Mouse (Mus musculus): Measurements from ENCODE around the gene Ajuba. TPM values are rescaled to one million over a fixed set of nuclear protein-coding genes. Genes with fewer than 3 reads are reported as not detected.
A peak's percentile ranks its signal among the peaks of the same experiment; 100 is the strongest.

The Ajuba gene
- polyA plus RNA-seq, 1 experiment from 2014 or later, result 9.8 TPM

DNA sequence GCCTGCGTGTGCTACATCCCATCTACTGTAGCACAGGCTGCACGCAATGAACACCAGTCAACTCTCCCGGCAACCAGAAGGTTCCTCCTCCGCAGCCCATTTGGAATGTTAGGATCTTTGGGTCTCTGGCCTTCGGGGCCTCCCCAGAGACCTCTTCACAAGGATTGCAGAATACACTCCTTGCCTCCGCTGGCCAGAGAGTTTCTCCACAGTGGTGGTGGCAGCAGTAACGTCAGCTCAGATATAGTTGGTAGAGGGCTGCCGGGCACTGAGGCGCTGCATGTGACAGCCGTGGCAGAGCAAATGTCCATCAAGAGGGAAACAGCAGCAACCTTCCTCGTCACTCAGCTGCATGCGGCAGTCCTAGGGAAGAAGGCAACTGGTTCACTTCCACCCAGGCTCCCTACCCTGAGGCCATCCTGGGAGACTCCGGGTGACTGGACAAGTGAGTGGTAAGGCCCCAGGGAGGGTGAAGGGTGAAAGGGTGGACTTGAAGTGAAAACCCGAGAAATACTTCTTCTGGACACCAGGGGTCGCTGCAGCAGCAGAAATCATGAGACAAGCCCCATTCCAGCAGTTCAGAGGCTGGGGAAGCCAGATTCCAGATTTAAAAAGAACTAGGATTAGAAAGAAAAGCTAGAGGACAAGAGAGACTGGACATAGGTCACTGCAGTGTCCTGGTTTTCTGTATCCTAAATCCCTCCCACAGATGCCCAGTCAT is 8.5 kb downstream of the Ajuba start:
- WGBS, result 77% methylated on average over 15 of the region's 15 CpGs
- Histone ChIP-seq H3K27ac (no peak overlapping the region), H3K4me3 (no peak overlapping the region), H3K27me3 (peaks cover 9% of the 10 kb centered on the region), H3K9ac (no peak overlapping the region), H3K4me1 (replicated peaks) (peaks cover 30% of the 10 kb centered on the region), H3K9me3 (no peaks in the 10 kb centered on the region), H3K4me2 (no peak overlapping the region), H3K36me3 (peaks cover 5% of the 10 kb centered on the region; the same call in 1 of the 2 replicates)
- no peak; the same call in 1 of the 2 replicates for ATAC-seq (ENCODE audit: low FRiP score)

- no peaks in the 10 kb centered on the region for H3K9me3 ChIP-seq
- H3K4me2 ChIP-seq, result no peak overlapping the region
- H3K4me3 ChIP-seq, result no peak overlapping the region
- no peaks in the 10 kb centered on the region for H3K27me3 ChIP-seq
- no peaks in the 10 kb centered on the region for H3K4me1 ChIP-seq (replicated peaks)
- no peak overlapping the region for H3K9ac ChIP-seq
- H3K36me3 ChIP-seq, result no peaks in the 10 kb centered on the region
- 87% methylated on average over 14 of the region's 14 CpGs for WGBS
- no peak overlapping the region for H3K27ac ChIP-seq
- ATAC-seq (ENCODE audit: low FRiP score), result no peak
Observed at GRCm38 (mm10) chr14:54560527-54561242, 16.7 kb downstream of the Ajuba start.

DNA sequence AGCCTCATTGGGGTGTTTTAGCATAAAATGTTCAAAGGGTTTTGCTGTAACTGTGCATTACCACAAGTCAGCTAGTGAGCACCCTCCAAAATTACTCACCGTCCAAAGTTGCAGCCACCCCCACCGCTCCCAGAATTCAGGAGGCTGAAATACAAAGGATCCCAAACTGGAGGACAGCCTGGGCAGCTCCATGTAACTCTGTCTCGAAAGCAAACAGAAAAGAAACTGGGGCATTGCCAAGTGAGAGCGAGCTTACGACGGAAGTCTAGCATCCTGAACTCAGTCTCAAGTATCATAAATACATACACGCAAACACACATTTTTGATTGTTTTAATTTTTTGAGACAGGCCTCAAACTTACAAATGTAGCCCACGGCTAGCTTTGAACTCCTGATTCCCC is 20.0 kb downstream of the Ajuba start:
- H3K4me3 ChIP-seq, result no peak overlapping the region
- H3K9me3 ChIP-seq, result no peaks in the 10 kb centered on the region
- H3K27ac ChIP-seq, result no peak overlapping the region
- H3K9ac ChIP-seq, result no peak overlapping the region
- H3K4me2 ChIP-seq, result no peak overlapping the region
- no peak for ATAC-seq (ENCODE audit: low FRiP score)
- WGBS, result 83% methylated on average over 8 of the region's 8 CpGs
- H3K27me3 ChIP-seq, result no peaks in the 10 kb centered on the region
- peaks cover 17% of the 10 kb centered on the region for H3K4me1 ChIP-seq (replicated peaks)
- H3K36me3 ChIP-seq, result no peaks in the 10 kb centered on the region

- Histone ChIP-seq H3K36me3 (peaks cover 11% of the 10 kb centered on the region), H3K4me2 (peak within 1 kb of the TSS; percentile 73), H3K9me3 (no peaks in the 10 kb centered on the region), H3K9ac (peak within 1 kb of the TSS; percentile 78), H3K4me3 (peak within 1 kb of the TSS; percentile 61), H3K27me3 (no peaks in the 10 kb centered on the region), H3K4me1 (replicated peaks) (peaks cover 17% of the 10 kb centered on the region), H3K27ac (peak within 1 kb of the TSS; percentile 70)
- WGBS, result under 1% methylated on average over 76 of the region's 76 CpGs
- peak; percentile 94 for ATAC-seq (ENCODE audit: low FRiP score)
Observed at GRCm38 (mm10) chr14:54553975-54554769, 23.2 kb downstream of the Ajuba start, which contains the start of gene Haus4. Haus4 (minus strand) TSS chr14:54554616.

DNA sequence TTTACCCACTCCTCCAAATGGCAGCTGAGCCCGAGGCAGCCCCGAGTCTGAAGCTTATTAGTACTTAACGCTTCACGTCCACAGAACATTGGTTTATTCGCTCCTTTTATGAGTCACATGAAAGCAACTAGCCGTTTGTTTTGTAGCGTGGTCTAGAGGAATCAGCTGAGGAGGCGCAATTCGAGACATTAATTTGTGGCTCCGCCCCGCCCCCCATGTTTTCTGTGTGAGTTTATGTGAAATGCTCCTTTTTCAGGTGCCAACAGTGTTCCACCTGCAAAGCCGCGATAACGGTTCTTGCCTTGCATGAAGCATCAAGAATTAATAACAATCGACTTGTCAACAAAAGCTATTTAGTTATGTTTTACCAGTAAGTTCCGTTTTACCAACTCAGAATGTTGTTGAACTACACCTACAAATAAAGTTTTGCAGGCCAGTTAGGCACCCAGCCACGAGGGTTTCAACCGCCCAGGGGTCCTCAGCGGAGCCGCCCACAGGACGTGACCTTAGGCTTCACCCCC is 23.8 kb downstream of the Ajuba start:
- peak overlapping the region; percentile 70 for H3K27ac ChIP-seq
- peaks cover 17% of the 10 kb centered on the region for H3K4me1 ChIP-seq (replicated peaks)
- 3% methylated on average over 21 of the region's 21 CpGs for WGBS
- peak overlapping the region; percentile 78 for H3K9ac ChIP-seq
- peak overlapping the region; percentile 61 for H3K4me3 ChIP-seq
- H3K4me2 ChIP-seq, result peak overlapping the region; percentile 73
- peak; percentile 5; the same call in 1 of the 2 replicates for ATAC-seq (ENCODE audit: low FRiP score)
- H3K27me3 ChIP-seq, result no peaks in the 10 kb centered on the region
- H3K9me3 ChIP-seq, result no peaks in the 10 kb centered on the region
- peaks cover 18% of the 10 kb centered on the region for H3K36me3 ChIP-seq

- H3K4me3 ChIP-seq, result no peak overlapping the region
- H3K27ac ChIP-seq, result no peak overlapping the region
- H3K36me3 ChIP-seq, result peaks cover 58% of the 10 kb centered on the region
- H3K4me1 ChIP-seq (replicated peaks), result no peaks in the 10 kb centered on the region; the same call in 1 of the 2 replicates
- no peaks in the 10 kb centered on the region for H3K9me3 ChIP-seq
- H3K9ac ChIP-seq, result no peak overlapping the region
- H3K4me2 ChIP-seq, result no peak overlapping the region
- ATAC-seq (ENCODE audit: low FRiP score), result no peak
- WGBS, result 94% methylated on average over 5 of the region's 5 CpGs
- H3K27me3 ChIP-seq, result no peaks in the 10 kb centered on the region
Observed at GRCm38 (mm10) chr14:54544703-54545102, 32.7 kb downstream of the Ajuba start.

GRCm38 (mm10) chr14:54540771-54541170 is 36.6 kb downstream of the Ajuba start:
- Histone ChIP-seq H3K9me3 (no peaks in the 10 kb centered on the region), H3K36me3 (peaks cover 23% of the 10 kb centered on the region), H3K27ac (no peak overlapping the region), H3K9ac (0 out of 2 replicates have a peak overlapping the region, but pooled peaks have one; percentile 13), H3K4me1 (replicated peaks) (no peaks in the 10 kb centered on the region; the same call in 1 of the 2 replicates), H3K4me2 (no peak overlapping the region), H3K27me3 (no peaks in the 10 kb centered on the region), H3K4me3 (no peak overlapping the region)
- WGBS, result 56% methylated on average over 11 of the region's 11 CpGs
- ATAC-seq (ENCODE audit: low FRiP score), result no peak

GRCm38 (mm10) chr14:54538580-54538979 is 38.8 kb downstream of the Ajuba start:
- Histone ChIP-seq H3K27ac (no peak overlapping the region), H3K27me3 (no peaks in the 10 kb centered on the region), H3K36me3 (peaks cover 10% of the 10 kb centered on the region; the same call in 1 of the 2 replicates), H3K9ac (no peak overlapping the region), H3K9me3 (no peaks in the 10 kb centered on the region), H3K4me3 (no peak overlapping the region), H3K4me1 (replicated peaks) (no peaks in the 10 kb centered on the region; the same call in 1 of the 2 replicates), H3K4me2 (no peak overlapping the region)
- WGBS, result 82% methylated on average over 2 of the region's 2 CpGs
- no peak for ATAC-seq (ENCODE audit: low FRiP score)

DNA sequence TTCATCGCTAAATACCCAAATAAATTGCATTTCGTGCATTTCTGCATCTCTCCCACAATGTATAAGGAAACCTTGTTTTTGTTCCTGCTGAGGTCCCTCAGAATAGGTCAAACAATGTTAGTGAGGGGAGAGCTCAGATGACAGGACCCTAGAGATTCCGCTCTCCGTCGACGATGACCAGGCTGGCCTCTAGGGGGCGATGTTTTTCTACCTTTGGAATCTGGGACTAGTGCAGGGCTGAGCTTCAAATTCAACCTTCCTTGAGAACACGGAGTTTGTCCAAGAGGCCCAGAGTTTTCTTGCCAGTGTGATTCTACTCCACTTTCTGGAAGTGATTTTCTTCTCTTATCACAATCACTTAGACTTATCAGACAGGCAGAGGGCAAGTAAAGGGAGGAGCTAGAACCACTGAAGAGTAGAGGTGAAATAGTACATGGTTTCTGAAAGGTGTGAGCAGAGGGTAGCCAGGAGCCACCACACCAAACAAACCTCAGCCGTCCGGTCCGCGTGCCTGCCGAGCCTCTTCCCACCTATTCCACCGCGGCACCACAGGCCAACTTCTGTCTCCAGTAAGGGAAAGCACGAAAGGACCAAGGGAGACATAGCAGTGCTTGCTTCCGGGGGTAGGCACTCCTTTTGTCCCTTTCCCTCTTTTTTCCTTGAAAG is 48.8 kb downstream of the Ajuba start:
- H3K4me2 ChIP-seq, result peak overlapping the region; percentile 67; the same call in 1 of the 2 replicates
- peak; percentile 71 for ATAC-seq (ENCODE audit: low FRiP score)
- H3K4me3 ChIP-seq, result no peak overlapping the region
- H3K27me3 ChIP-seq, result no peaks in the 10 kb centered on the region
- H3K4me1 ChIP-seq (replicated peaks), result peaks cover 15% of the 10 kb centered on the region
- 15% methylated on average over 17 of the region's 17 CpGs for WGBS
- peak overlapping the region; percentile 89; the same call in 1 of the 2 replicates for H3K27ac ChIP-seq
- no peaks in the 10 kb centered on the region for H3K9me3 ChIP-seq
- H3K9ac ChIP-seq, result no peak overlapping the region; the same call in 1 of the 2 replicates
- no peaks in the 10 kb centered on the region for H3K36me3 ChIP-seq

DNA sequence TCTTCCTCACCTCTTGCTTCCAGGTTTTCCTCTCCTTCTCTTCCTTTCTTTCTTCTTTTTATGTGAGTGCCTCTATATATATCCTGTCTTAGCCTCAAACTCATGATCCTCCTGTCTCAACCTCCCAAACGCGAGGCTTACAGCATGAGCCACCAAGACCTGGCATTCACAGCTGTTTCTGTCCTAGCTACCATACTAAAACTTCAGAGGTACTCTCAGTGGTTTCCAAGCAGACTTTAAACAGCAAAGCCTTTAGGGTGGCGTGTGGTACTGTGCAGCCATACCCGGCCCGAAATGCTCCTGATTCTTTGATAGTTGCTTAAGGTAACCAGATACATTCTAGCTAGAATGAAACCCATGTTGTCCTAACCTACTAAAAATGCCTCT is 49.4 kb downstream of the Ajuba start:
- peak overlapping the region; percentile 77; the same call in 1 of the 2 replicates for H3K9ac ChIP-seq

DNA sequence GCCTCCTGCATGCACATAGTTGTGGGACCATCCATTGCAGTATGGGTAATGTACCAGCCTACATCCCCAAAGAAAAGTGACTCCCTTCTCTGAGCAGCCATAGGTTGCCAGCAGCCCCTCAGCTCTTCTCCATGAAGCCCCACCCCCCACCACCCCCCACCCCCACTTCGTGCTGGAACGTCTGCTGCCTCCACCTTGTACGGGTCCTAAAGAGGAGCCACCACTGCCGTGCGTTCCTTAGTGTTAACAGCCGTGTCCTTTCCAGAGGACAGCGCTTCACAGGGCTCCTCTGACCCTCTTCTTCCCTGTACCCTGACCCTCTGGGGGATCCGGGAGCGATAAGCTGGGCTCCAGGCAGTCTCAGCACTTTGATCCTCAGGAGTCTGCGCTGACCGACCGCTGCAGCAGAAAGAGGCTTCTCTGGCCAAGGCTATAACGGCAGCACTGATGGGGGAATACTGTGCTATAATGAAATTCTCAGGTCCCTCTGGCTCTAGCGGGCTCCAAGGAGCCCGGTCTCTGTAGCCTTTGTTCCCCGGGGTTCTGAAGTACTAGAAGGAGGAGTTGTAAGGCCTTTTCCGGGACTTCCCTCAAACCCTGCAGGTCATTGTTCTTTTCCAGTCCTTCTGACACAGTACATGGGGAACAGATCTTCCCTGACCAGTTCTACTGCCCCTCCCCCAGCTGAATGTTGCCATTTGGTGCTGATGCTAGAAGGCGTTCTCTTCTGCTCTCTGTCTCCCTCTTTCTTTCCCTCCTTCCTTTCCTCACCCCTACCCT is 49.9 kb downstream of the Ajuba start:
- H3K9me3 ChIP-seq, result no peaks in the 10 kb centered on the region
- H3K4me3 ChIP-seq, result peak overlapping the region; percentile 43
- H3K27ac ChIP-seq, result peak overlapping the region; percentile 89
- ATAC-seq (ENCODE audit: low FRiP score), result peak; percentile 84
- H3K9ac ChIP-seq, result peak overlapping the region; percentile 77
- peak overlapping the region; percentile 67 for H3K4me2 ChIP-seq
- WGBS, result under 1% methylated on average over 18 of the region's 18 CpGs
- H3K4me1 ChIP-seq (replicated peaks), result peaks cover 15% of the 10 kb centered on the region
- no peaks in the 10 kb centered on the region for H3K36me3 ChIP-seq
- H3K27me3 ChIP-seq, result no peaks in the 10 kb centered on the region

More for the DNA sequence above, 49.4 kb downstream of the Ajuba start:
- H3K4me1 ChIP-seq (replicated peaks), result peaks cover 15% of the 10 kb centered on the region
- peak overlapping the region; percentile 89 for H3K27ac ChIP-seq
- WGBS, result 25% methylated on average over 5 of the region's 5 CpGs
- no peaks in the 10 kb centered on the region for H3K27me3 ChIP-seq
- ATAC-seq (ENCODE audit: low FRiP score), result peak; percentile 49
- no peaks in the 10 kb centered on the region for H3K36me3 ChIP-seq
- peak overlapping the region; percentile 67 for H3K4me2 ChIP-seq
- peak overlapping the region; percentile 43; the same call in 1 of the 2 replicates for H3K4me3 ChIP-seq
- no peaks in the 10 kb centered on the region for H3K9me3 ChIP-seq

All from hindbrain, embryonic 13.5 days (tissue).